Mouse (Mus musculus) lung, postnatal 4 days (tissue): ENCODE measurements around the gene Atp2b4.
A peak's percentile ranks its signal among the peaks of the same experiment; 100 is the strongest.
"Not testable (repeated sequence)": the region's sequence is repeated elsewhere in the genome, so short reads cannot be mapped to it uniquely, and the experiment has no call there.

ENCODE experiments used
- DNase-seq, 2 experiments: peaks; one replicate each; pipeline ENCODE4 v3.0.0; 2021

Atp2b4 gene

DNA sequence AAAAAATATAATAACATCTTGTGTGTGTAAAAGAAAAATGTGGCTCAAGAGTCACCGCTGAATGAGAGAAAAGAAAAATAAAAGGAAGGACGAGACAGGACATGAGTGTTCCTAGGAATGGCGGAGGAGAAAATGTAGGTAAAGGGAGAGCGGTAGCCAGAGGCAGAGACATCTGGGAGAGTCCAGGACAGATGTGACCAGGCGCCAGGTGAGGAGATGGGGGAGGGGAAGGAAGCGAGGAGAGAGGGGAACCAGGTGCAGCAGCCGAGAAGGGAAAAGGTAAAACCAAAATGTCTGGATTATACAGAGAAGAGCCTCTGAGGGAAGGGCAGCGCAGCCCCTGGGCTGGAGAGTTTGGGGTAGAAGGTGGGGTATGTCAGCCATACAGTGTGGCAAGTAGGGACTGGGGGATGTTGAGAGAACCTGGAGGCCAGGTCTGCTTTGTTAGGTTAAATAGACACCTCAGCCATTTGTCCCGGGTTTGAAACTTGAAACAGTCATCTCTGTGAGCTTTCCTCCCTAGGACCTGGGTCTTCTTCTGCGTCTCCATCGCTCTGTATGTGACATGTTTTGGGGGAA lies 107.2 kb downstream of the Atp2b4 start:
- no peak for DNase-seq

DNA sequence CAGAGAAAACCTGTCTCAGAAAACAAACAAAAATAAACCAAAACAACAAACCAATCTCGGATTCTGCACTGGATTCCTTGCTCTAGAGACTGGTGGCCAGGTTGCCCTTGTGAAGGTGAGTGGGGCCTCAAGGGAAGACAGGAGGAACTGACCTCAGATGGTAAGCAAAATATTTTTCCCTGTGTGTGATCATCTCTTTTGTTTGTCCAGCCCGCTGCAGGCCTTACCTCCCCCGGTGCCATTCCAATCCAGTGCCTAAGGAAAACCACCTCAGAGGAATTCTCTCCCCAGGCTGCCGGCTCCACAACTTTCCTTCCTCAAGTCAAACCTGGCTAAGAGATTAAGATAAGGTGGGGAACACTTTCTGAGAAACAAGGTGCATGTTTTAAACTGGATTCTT lies 108.6 kb downstream of the Atp2b4 start:
- no peak for DNase-seq

DNA sequence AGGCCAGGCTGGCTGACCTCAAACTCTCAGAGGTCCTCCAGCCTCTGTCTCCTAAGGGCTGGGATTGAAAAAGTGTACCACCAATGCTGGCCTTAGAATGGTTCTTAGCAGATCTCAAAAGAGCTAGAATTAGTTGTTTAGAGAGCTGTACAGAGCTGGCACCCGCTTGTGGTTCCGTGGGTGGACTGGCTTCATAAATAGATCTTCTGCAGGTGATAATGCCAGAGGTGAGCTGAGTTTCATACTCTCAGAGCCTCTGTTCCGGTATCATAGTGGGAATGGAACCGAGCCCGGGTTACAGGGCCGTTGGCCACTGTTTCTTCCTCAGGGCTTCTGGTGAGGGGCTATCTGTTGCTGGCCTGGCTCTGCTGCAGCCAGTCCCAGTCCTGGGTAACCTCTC lies 109.8 kb downstream of the Atp2b4 start:
- no peak for DNase-seq

DNA sequence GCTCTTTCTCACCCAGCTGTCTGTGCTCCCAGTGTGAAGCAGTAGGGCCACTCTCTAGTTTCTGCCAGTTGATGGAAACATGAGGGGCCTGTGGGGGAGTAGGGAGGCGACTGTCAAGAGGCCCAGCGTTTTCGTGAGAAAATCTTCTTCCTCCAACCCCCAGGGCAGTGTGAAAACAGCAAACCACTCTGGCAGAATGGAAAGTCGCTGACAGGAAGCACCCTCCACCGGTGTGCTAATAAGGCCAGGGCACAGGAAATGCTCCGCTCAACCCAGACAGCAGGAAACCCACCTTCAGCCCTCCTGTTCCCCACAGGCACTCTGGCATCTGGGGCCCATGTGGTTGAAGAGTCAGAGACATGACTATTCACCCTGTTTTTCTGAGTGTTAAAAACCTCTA lies 110.9 kb downstream of the Atp2b4 start, which contains the start of gene Lax1:
Gene Lax1 (minus strand): TSS at position 212 of the 400 bp plus-strand sequence.
- DNase-seq: peak; percentile 24 to 37

DNA sequence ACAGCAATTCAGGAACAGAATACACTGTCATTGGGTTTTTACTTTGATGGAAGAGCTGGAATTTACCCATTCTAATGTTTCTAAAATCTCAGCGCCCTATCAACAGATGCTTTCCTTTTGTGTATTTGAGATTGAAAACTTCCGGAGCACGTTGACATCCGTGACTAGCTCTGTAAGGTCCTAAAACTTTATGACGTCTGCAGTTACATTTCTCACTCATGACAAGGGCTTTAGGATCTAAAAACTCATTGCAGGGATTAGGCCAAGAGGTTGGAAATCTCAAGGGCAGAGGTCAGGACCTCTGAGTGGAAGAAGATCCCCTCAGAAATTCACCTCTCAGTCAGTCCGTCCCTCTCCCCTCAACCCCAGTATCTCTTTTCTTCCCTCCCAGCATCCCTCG lies 112.5 kb downstream of the Atp2b4 start:
- DNase-seq: no peak

DNA sequence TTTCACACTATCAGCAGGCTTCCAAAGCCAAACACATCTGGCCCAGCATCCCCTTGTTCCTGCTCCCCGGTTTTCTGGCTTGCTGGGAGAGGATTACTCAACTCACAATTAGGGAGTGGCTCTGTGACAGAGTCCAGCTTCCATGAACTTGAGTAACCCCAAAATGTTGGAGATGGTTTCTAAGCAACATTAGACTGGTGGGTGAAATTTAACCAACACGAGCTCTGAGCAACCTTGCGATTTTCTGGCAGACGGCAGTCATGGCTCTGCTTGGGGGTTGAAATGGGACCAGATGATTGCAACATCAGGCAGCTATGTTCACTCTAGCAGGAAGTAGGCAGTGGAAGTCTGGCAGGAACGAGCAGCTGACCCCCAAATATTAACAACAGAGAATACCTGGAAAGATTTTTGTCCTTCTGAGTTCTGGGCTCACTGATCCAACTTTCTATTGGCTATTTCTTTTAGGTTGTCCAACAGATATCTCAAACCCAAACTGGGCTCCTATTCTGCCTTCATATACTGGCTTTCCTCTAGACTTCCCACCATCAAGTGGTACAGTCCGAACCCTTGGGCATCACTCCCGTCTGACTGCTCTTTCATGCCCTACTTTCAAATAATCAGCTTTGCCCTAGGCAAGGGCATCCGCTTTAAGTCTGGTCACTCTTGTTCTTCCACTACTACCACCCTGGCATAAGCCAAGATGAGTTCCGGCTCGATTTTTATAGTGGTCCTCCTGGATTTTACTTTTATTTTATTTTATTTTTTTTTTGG lies 114.9 kb downstream of the Atp2b4 start:
- DNase-seq: peak; percentile 46 to 63

DNA sequence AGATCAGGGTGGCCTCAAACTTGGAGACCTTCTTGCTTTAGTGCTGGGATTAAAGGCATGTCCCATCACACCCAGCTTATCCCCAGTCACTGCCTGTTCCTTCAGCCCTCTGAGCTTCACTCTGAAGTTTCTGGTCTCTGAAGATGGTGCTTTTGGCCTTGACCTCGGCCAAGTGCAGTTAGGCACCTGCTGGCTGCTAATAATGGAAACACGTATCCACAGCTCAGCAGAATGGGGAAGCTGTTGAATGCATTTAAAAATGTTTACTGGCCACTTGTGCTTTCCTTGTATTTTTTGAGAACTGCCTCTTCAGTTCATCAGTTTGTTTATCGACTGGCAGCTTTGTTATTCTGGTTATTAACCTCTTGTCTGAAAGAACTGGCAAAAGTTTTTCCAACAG lies 129.0 kb downstream of the Atp2b4 start:
- DNase-seq: no peak

DNA sequence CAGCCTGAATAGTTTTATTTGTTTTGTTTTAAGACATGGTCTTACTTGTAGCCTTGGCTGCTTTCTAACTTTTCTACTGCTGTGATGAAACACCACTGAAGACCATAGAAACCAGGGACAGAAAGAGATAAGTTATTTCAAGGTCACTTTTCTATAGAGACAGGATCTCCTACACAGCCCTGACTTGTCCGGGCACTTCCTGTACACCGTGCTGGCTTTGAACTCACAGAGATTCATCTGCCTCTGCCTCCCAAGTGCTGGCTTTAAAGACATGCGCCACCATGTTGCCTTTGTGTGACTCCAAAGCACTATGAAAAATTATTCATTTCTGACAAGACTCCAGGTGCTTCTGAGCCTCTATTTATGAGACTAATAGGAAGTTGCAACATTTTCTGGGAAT lies 129.6 kb downstream of the Atp2b4 start:
- DNase-seq: no peak

DNA sequence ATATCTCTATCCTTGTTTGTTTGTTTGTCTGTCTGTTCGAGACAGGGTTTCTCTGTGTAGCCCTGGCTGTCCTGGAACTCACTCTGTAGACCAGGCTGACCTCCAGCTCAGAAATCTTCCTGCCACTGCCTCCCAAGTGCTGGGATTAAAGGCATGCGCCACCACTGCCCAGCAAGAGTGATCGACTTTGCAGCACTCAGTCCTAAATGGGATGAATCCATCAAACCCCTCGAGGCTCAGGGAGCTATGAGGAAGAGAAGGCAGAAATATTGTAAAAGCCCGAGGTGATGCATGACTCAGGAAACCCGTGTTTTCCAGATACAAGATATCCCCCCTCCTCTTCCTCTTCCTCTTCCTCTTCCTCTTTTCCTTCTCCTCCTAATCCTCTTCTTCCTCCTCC lies 130.1 kb downstream of the Atp2b4 start:
- DNase-seq: no peak

DNA sequence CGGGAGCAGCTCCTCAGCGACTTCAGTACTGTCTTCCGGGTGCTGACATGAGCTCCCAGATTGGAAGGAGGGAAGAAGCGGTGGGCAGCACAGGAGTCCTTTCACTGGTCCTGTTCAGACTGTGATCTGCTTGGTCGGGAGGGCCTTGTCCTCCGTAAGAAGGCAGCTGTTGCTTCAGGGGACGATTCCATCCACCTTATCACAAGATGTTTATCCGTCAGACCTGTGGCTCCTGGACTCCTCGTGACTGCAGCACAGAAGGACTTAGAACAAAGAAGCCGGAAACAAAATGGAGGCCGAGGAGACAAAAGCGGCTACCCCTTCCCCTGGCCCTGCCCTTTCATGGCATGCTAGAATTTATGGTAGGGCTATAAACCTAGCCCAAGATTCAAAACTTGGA lies 130.7 kb downstream of the Atp2b4 start:
- DNase-seq: no peak

DNA sequence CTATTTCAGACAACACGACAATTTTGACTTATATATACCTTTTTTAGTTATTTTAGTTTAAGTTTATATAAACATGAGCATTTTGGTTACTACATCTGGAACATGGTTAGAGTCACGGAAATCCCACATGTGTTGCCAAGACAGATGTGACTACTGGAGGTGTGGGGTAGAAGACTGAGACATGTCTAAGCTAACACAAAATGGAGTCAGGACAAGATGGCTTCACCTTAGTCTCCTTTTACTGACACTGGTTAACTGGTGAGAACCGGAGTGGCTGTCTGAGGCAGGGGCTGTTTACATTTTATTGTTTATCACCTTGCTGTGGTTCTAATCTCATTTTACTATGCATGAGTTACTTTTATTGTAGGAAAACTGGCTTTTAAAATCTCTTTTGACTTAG lies 132.2 kb downstream of the Atp2b4 start:
- no peak for DNase-seq

DNA sequence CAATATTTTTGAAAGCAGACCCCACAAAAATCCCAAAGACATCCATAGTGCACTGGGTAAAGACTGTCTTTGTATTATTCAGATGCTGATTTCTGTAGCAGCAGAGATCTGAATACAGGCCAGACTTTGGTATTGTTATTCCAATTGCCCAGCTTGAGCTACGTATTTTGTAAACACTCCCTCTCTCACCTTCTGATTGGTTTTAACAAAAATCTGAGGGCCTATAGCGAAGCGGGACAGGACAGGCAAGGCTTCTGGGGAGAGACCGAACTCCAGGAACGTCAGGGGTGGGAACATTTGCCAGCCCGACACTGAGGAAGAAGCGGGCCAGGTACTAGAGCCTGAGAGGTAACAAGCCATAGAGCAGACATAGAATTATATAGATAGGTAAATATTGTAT lies 133.1 kb downstream of the Atp2b4 start:
- DNase-seq: no peak

DNA sequence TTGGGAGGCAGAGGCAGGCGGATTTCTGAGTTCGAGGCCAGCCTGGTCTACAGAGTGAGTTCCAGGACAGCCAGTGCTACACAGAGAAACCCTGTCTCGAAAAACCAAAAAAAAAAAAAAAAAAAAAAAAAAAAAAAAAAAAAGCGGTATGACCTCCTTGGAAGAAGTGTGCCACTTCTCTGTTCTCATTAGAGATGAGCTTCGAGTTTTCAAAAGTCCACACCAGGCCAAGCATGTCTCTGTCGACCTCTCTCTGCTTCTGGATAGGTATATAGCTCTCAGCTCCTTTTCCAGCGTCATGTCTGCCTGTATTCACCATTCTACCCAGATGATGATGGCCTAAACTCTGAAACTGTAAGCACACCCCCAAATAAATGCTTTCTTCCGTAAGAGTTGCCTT lies 135.1 kb downstream of the Atp2b4 start:
- DNase-seq: not testable (repeated sequence)

DNA sequence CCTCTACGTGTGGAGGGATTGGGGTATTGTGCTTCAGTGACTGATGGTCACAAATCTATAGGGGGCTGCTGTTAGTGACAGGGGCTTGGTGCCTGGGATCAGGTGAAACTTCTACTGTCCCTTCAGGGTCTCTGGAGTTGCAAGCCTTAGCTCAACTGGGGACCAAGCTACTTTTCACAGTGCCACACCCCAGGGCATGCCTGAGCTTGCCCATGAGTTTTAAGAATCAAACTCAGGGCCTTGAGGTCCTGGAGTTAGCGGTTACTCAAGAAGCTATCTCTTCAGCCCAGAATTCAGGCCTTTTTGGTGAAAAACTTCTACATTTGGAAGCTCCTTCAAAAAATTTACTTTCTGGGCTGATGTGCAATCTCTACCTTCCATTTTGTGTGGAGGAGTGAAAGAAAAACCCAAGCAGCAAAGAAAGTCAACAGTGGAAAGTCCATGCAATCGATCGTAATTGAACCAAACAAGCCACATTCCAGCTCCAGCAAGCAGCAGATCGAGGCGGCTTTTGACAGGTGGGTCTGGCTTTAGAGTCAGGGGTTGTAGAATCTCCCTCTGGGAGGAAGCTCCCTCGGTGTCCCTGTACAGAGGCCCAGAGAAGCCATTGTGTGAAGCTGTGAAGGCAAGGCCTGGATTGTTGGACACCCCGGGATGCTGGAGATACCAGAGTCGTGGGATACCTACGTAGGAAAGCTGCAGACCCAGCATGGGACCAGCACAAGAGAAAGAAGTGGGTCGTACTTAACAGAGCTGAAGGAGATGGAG lies 136.5 kb downstream of the Atp2b4 start:
- no peak for DNase-seq

DNA sequence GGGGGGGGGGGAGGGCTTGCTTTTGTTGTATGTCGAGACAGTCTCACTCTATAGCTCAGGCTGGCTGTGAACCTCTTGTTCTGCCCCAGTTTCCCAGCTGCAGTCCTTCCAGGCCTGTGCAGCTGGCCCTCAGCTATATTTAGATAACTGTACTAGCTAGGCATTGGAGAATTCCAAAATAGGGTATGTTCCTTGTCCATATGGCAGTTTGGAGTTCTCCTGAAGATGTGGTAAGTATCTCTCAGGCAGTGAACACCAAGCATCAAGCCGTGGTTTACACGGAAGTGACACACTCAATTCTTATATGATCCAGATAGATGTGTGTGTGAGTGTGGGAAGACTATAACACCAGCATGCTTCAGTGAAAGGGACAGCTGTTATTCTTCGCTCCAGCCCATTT lies 137.4 kb downstream of the Atp2b4 start:
- no peak for DNase-seq

DNA sequence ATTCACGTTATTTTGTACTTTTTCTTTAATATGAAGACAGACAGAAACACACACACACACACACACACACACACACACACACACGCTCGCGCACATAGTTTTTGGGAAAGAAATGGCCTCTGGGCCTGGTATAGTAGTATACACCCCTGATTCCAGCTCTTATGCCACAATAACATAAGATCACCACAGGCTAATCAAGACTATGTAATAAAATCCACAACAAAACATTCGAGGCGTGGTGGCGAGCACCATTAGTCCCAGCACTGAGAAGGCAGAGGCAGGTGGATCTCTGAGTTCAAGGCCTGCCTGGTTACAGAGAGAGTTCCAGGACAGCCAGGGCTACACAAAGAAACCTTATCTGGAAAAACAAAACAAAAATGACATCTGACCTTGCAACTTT lies 137.9 kb downstream of the Atp2b4 start:
- no peak for DNase-seq

DNA sequence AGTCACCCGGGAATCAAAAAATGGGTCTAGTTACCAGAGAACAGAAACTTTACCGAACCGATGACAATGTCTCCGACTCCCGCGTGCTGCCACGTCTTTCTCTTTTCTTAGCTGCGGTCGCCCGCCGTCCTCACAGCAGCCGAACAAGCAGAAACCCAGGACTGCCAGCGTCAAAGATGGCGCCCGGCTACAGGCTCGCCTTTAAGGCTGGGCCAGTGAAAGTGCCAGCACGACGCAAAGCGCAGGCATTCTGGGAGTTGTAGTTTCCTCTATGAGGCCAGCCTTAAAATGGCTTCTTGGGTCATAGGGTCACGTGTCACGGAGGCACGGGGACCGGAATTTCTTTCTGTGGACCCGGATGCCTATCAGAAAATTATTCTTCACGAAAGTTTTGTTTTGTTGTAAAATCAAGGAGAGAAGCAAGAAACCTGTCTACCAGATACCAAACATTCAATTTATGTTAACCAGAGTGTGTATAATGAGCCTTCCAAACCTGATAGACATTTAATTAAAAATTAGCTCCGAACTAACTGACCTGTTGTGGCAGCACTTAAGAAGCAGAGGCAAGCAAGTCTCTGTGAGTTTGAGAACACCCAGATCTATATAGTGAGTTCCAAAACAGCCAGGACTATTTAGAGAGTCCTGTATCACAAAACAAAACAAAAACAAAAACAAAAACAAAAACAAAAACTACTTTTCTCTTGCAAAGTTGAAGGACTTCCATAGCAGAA lies 139.5 kb downstream of the Atp2b4 start, which contains the start of gene Gm38394:
Gene Gm38394 (minus strand): TSS at position 116 of the 731 bp plus-strand sequence.
- peak; percentile 94 to 96 for DNase-seq

DNA sequence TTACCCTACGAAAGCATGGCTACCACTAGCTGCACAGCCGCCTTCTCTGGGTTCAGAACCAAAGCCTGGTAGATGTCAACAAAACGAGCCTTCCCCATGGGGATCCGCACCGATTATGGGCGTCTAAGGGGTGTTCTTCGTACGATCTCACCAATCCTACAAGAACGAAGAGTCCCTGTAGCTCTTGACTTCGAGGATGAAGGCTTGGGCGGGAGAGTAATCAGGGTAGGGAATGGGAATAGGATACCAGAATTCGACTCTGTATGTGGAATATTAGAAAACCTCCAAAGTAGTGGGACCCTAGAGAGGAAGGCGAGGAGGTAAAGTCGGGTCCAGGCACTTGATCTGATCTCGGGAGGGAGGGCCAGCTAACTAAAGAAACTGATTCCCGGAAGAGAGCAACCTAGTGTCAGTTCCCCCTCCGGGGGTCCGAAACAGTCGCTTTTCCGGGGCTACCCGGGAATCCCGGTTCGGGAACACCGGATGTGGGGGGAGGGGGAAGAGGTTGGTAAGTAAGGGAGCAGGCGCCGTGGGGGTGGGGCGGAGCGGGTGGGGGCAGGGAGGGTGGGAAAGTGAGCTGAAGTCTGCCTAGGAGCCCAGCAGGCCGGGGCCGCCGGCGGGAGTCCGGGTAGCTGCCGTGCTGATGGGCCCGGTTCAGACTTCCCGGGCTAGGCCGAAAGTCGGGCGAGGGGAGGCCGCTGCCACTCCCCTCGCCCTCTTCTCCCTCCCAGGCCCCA lies 140.2 kb downstream of the Atp2b4 start, which contains the start of gene Zbed6:
Gene Zbed6 (minus strand): TSS at position 420 of the 737 bp plus-strand sequence.
- DNase-seq: peak; percentile 83

DNA sequence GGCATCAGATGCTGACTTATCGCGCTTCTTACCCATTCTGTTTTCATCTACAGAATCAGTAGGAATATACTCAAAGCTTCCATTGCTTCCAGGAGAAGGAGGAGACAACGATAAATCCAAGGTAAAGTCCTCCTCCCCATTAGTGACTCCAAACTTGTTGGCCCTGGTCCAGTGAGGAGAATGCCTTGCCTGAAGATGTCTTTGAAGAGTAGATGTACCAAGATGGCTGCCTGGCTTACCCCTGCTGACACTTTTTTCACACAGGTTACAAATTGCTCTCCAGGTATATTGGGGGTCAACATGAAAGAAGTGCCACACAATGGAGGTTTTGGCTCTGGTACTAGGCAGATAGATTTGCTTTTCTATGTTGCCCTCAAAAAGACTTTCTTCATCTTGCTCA lies 142.0 kb downstream of the Atp2b4 start:
- no peak for DNase-seq

DNA sequence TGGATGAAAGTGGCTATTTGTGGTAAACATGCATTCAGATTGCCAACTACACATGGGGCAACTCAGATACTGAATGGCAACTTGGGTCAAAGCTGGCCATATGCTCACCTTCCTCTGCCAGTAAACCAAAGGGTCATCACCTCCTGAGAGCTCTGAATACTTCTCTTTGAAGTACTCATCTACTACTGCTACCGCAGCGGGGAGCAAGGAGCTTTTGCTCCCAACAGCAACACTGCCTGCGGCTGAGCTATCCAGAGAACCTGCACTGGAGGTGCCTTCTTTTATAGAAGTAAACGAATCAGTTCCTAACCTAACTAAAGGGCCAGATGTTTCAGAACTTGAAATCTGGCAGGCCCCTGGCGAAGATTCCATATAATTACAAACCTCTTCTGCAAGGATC lies 144.0 kb downstream of the Atp2b4 start:
- no peak for DNase-seq

DNA sequence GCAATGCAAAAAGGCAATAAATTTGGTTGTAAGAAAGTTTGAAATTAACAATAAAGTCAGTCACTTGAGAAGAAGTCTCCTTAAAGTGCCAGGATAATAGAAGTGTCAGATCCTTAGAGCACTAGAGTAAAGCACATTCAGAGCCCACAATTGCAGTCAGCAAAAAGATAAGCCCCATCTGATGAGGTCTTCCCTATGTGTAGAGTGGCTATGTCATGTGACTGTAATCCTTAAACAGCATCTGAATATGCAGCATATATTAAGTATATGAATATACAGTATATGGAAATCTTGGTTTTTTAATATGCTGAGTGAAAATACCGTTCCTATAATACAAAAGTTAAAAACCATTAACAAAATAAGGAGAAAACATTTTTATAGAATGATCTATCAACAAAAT lies 147.8 kb downstream of the Atp2b4 start:
- no peak for DNase-seq

DNA sequence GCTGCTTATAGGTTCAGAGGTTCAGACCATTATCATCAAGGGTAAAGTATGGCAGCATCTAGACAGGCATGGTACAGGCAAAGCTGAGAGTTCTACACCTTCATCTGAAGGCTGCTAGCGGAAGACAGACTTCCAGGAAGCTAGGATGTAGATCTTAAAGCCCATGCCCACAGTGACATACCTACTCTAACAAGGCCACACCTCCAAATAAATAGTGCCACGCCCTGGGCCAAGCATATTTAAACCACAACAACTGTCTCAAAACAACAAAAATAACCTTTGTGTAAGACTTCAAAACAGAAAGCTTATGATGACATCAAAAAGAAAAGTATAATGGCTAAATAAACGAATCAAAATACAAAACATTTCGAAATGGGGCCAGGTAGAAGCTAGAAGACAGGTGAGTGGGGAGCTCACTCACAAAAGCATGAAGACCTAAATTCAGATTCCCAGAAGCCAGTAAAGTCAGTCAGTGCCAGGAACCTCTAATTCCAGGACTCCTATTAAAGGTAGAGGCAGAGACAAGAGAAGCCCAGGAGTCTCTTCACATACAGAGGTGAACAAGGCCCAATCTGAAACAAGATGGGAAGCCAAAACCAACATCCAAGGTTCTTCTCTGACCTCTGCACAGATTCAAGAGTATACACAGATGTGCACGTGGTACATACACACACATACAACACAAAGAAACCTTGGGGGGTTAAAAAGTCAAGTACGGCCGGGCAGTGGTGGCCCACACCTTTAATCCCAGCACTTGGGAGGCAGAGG lies 150.4 kb downstream of the Atp2b4 start:
- no peak for DNase-seq
